Comparison of ENCODE assay signal across 23 mouse cellular contexts in the genomic region with DNA sequence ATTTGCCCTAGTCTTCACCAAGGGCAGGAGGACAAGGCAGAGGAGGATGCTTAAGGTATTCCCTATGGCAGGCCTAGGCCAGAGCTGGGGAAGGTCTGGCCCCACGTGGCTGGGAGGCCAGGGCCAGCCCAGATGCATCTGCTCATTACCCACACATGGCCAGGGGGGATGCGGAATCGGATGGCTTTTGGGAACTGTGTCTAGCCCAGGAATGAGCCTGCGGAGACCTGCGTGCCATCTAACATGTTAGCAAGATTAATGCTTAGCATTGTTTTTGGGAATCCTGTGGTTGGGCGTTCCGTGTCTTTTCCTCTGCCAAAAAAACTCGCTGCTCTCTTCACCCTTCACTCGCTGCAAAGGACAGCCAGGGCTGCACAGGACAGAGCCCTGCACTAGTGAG. TPM values are rescaled to one million over a fixed set of nuclear protein-coding genes. Genes with fewer than 3 reads are reported as not detected.
"Had no signal": no experiment of that assay in that cellular context is flagged by ENCODE, and none has a peak within 500 bp of the region (broad histone marks: within the 10 kb centered on the region; RNA-seq: fewer than 3 reads in every experiment).

No protein-coding gene starts in this region.

- H3K4me2 ChIP-seq: limb, embryonic 13.5 days; liver, embryonic 12.5 days; liver, embryonic 15.5 days; lung, embryonic 15.5 days; midbrain, embryonic 15.5 days; neural tube, embryonic 13.5 days had no signal

- H3K27me3 ChIP-seq: lung, embryonic 15.5 days had no signal

- H3K4me3 ChIP-seq: layer of hippocampus, adult 2 months; limb, embryonic 13.5 days; liver, embryonic 12.5 days; liver, embryonic 15.5 days; lung, embryonic 15.5 days; midbrain, embryonic 15.5 days; myocyte; neural tube, embryonic 13.5 days had no signal

- H3K27ac ChIP-seq: kidney, postnatal 0 days; layer of hippocampus, adult 2 months; limb, embryonic 13.5 days; liver, embryonic 12.5 days; liver, embryonic 15.5 days; lung, embryonic 15.5 days; macrophage; midbrain, embryonic 15.5 days; neural tube, embryonic 13.5 days had no signal

- ATAC-seq: liver, embryonic 12.5 days had no signal

- H3K9me3 ChIP-seq: limb, embryonic 13.5 days; liver, embryonic 12.5 days; liver, embryonic 15.5 days; lung, embryonic 15.5 days; midbrain, embryonic 15.5 days; neural tube, embryonic 13.5 days had no signal

- H3K9ac ChIP-seq: limb, embryonic 13.5 days; liver, embryonic 12.5 days; liver, embryonic 15.5 days; lung, embryonic 15.5 days; midbrain, embryonic 15.5 days; neural tube, embryonic 13.5 days had no signal

- H3K36me3 ChIP-seq: limb, embryonic 13.5 days; liver, embryonic 15.5 days; midbrain, embryonic 15.5 days; neural tube, embryonic 13.5 days had no signal

- DNase-seq: kidney, adult 2 months; kidney, postnatal 25 days; layer of hippocampus, adult 9-11 months; left cerebral cortex, postnatal 4 days; liver; lung, adult 18-20 months; lung, postnatal 14 days; retina, postnatal 1 day; thymus, adult 18-20 months; thymus, postnatal 36 days had no signal

- H3K4me1 ChIP-seq: liver, embryonic 12.5 days; liver, embryonic 15.5 days had no signal

RNA-seq across cellular contexts. Expression of a gene that starts 26.1 kb away (rescaled TPM):
- total RNA-seq: megakaryocyte, adult 5-6 weeks; monocyte, adult 5-6 weeks; neutrophil, adult 5-6 weeks had no signal
- polyA plus RNA-seq: myocyte had no signal

RNA-seq across cellular contexts. Expression of a gene that starts 57.9 kb away (rescaled TPM):
- total RNA-seq: megakaryocyte, adult 5-6 weeks; monocyte, adult 5-6 weeks; neutrophil, adult 5-6 weeks had no signal
- polyA plus RNA-seq: liver, embryonic 15.5 days; macrophage had no signal
